Mouse (Mus musculus): Measurements from ENCODE around the gene Larp4b.
"Not testable (repeated sequence)": the region's sequence is repeated elsewhere in the genome, so short reads cannot be mapped to it uniquely, and the experiment has no call there.

Larp4b gene

DNA sequence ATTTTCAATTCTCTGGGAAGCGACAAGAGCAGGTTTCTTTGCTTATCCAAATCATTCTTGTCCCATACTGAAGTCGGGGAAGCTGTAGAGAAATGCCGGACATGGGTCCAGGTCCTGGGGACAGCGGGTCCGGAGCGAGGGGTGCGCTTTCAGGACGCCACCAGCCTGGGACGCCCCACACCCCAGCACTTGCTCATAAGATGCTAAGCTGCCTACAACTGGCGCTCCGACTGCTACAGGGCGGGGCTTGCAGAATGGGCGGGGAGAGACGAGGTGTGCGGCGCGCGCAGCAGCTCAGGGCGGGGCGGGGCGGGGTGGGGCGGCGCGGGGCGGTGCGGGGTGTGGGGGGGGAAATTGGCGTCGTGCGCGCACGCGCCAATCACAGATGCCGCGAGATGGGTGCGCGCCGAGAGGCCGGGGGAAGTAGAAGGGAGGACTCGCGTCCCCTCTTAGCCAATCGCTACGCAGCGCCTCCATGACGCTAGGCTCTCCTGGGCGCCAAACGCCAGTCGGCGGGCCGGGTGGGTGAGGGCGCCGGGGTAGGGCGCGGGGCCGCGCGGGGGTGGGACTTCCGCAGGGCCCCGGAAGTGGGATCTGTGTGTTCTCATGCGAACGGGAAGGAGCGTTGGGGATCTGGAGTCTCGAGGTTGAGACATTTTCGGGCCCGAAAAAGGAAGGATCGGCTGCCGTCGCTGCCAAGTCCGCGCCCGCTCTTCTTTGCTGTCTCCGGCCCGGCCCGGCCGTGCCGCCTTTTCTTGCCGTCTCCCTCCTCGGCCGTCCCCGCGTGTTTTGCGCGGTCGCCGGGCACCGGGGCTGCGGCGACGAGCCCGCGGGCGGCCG, at the start of gene Larp4b:
TSS of gene Larp4b (plus strand) at position 566 of the 840 bp plus-strand sequence.
- DNase-seq: peak; percentile 96 to 97

GRCm38 (mm10) chr13:9044731-9045130, 49.0 kb upstream of the Larp4b start:
- DNase-seq: no peak

DNA sequence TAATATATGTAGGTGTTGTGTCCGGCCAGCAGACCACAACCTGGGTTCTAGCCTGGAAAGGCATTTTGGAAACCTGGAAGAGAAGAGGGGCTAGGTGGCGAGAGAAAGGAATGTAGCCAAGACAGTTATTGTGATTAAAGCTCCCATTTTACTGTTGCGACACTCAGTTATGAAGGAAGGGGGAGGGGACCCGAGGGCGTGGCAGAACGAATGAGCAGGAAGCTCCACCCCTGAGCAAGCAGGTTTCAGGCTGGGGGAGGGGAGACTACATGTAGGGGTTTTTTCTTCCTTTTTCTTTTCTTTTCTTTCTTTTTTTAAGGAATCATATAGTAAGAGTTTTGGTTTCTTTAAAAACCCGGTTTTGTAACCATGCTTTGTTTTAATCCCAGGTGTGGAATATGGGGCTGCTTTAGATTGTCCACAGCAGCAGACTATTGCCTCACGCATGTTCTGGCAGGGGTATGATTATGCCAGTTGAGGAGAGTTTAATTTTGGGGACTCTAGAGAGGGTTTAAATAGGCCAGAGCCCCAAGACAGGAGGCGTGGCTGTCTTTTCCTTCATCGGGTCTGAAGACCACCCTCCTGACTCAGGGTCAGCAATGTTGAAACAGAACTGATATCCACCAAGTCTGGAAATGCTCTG, 41.5 kb upstream of the Larp4b start:
- DNase-seq: not testable (repeated sequence)

DNA sequence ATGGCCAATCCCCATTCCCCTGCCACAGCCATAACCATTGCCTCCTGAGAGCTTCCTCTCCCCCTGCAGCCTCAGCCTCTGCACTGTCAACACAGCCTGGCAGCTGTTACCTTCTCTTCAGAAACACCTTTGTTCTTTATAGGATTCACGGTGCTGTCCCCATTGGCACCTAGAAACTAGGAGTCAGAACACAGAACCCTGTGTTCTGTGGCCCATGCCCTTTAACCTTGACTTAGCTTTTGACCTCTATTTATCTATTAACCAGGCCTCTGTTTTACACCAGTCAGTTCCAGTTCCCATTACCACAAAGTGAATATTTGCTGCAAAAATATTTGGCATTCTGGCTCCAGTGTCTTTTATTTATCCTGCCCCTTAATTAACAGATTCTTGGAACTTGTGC, 36.4 kb upstream of the Larp4b start:
- DNase-seq: no peak

DNA sequence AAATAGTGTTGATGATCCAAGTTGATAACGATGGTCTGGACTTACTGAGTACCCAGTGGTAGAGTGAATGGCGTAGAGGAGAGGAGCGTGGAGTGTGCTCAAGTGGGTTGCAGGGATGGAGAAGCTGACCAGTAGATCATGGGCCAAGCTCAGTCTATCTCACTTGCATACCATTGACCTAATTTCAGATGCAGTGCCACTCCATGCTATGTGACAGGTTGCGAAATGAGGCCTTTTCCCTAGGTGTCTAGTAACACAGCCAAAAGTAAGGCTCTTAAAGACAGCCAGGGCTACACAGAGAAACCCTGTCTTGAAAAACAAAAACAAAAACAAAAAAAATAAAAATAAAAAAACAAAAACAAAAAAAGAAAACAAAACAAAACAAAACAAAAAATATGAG, 35.0 kb upstream of the Larp4b start:
- no peak for DNase-seq

GRCm38 (mm10) chr13:9061394-9061793, 32.3 kb upstream of the Larp4b start:
- no peak for DNase-seq

GRCm38 (mm10) chr13:9064196-9064595, 29.5 kb upstream of the Larp4b start:
- no peak for DNase-seq

- no peak for DNase-seq
These were observed 27.6 kb upstream of the Larp4b start for GRCm38 (mm10) chr13:9066107-9066506.

- no peak for DNase-seq
These were observed 22.7 kb upstream of the Larp4b start for GRCm38 (mm10) chr13:9071008-9071407.

DNA sequence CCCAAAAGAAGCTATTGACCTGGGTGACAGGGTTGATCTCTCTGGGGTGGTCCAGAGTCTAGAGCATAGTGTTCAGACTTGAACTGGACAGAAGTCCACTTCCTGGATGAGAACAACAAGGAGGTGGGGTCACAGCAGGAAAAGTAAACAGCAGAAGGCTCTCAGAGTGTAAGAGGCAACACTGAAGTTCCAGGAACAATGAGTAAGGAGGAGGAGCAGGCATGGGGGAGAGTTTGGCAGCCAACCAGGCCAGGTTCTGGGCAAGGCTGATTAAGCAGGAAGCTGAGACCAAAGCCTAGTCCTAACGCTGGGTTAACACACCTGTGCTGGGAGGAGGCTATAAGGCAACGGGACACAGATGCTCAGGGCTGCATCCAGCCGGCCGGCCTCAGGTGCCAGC, 19.9 kb upstream of the Larp4b start:
- DNase-seq: no peak

DNA sequence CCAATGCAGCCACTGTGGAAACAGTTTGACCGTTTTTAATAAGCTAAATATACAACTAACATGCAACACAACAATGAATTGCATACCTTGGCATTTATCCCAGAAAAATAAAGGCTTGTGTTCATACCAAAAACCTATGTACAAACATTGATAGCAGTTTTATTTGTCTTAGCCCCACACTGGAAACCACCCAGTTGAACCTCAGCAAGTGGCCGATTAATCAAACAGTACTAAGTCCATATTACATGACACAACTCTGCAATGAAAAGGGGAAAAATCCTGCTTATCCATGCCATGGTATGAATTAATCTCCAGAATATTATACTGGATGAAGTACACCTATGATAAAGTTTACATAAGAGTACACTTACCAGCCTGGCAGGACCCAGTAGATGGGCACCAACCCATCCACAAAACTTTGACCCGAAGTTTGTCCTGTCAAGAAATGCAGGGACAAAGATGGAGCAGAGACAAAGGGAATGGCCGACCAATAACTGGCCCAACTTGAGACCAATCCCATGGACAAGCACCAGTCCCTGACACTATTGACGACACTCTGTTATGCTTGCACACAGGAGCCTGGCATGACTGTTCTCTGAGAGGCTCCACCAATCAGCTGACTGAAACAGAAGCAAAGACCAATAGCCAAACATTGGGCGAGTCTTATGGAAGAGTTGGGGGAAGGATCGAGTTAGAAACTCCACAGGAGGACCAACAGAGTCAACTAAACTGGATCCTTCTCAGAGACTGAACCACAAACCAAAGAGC, 17.7 kb upstream of the Larp4b start:
- no peak for DNase-seq

- DNase-seq: no peak
These were observed 11.4 kb upstream of the Larp4b start for GRCm38 (mm10) chr13:9082128-9082883.

GRCm38 (mm10) chr13:9094186-9094980, 702 bp downstream of the Larp4b start:
- DNase-seq: peak; percentile 31 to 43

DNA sequence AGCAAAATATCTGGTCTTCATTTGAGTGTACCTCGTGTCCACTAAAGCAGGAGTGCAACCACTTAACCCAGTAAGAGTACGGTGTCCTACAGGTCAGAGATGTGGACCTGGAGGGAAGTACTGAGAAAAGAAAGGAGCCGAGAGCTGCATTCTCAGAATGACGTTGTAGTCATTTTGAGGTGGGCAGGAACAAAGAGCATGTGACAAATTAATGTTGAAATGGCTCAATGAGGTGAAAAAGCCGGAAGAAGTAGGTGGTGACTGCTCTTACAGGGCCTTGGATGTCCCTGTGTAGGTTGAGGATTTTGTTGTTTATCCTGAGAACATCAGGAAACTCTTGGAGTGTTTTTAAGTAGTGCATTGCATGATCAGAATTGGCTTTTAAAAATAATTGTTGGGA, 5.6 kb downstream of the Larp4b start:
- DNase-seq: no peak

- DNase-seq: no peak
These were observed 6.8 kb downstream of the Larp4b start for GRCm38 (mm10) chr13:9100517-9100916.

DNA sequence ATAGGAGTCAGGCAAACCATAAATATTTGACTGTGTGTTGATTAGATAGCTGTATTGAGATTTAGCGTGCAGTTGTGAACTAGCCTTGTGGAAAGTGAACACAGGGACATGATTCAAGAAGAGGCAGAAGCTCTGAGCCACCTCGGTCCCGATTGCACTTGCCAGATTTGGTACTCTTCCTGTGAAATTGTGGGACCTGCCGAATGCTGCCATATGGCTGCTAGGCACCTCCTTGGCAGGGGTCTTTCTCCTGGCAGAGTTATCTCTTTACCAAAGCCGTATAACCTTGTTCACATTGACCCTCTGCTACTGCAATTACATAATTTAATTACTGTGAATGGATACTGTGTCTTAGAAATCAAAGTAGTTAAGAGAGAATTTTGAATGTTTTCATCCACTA, 12.6 kb downstream of the Larp4b start:
- DNase-seq: no peak

GRCm38 (mm10) chr13:9106992-9107858, 13.5 kb downstream of the Larp4b start:
- DNase-seq: no peak

- DNase-seq: no peak
These were observed 20.1 kb downstream of the Larp4b start for GRCm38 (mm10) chr13:9113735-9114134.

- no peak for DNase-seq
These were observed 27.3 kb downstream of the Larp4b start for GRCm38 (mm10) chr13:9120835-9121542.

- DNase-seq: no peak
These were observed 28.4 kb downstream of the Larp4b start for GRCm38 (mm10) chr13:9122045-9122444.

Measured in thymus, adult 18-20 months (tissue).